Mouse (Mus musculus) liver, embryonic 14 days (tissue): ENCODE results near the gene Il11ra1. TPM values are rescaled to one million over a fixed set of nuclear protein-coding genes. Genes with fewer than 3 reads are reported as not detected.

Experiments used
- polyA plus RNA-seq: library from polyadenylated mRNA; depleted of rRNA; stranded (reverse); fragments of >200 nt; gene quantifications from 2 replicates; pipeline ENCODE4 v1.2.3, GENCODE M21; 2012; rRNA removed

Il11ra1 gene
- 13.2 and 13.6 TPM in 2 replicates for polyA plus RNA-seq

GRCm38 (mm10) chr4:41699783-41700182, at the start of gene Il11ra1:
Il11ra1 (plus strand) TSS chr4:41699989.

GRCm38 (mm10) chr4:41696930-41697841, 2.6 kb upstream of the Il11ra1 start, which contains the start of gene Cntfr:
Cntfr (minus strand) TSS chr4:41697089.

GRCm38 (mm10) chr4:41713197-41714067, 13.6 kb downstream of the Il11ra1 start, which contains the start of gene Rpp25l:
Rpp25l (minus strand) TSS chr4:41713534.

GRCm38 (mm10) chr4:41722918-41723351, 23.1 kb downstream of the Il11ra1 start, which contains the start of gene Dctn3:
Dctn3 (minus strand) TSS chr4:41723170.

GRCm38 (mm10) chr4:41731052-41731765, 31.4 kb downstream of the Il11ra1 start, which contains the start of gene Arid3c:
Arid3c (minus strand) TSS chr4:41731142.

GRCm38 (mm10) chr4:41754797-41755337, 55.1 kb downstream of the Il11ra1 start, which contains the start of gene Galt:
Galt (plus strand) TSS chr4:41755228.

GRCm38 (mm10) chr4:41755338-41756305, 55.8 kb downstream of the Il11ra1 start, which contains the start of gene Sigmar1:
Sigmar1 (minus strand) TSS chr4:41756157.

GRCm38 (mm10) chr4:41774002-41774401, 74.2 kb downstream of the Il11ra1 start, which contains the start of gene Ccl27a:
Ccl27a (minus strand) TSS chr4:41774247.

Other genes with a start within 250 kb of the Il11ra1 start
- 3.6 and 4.6 TPM in 2 replicates for gene Kif24, start 235.1 kb upstream of the Il11ra1 start, polyA plus RNA-seq
- gene Nudt2, start 234.8 kb upstream of the Il11ra1 start, polyA plus RNA-seq: 14.3 and 14.6 TPM in 2 replicates
- gene AI464131, start 196.9 kb upstream of the Il11ra1 start, polyA plus RNA-seq: 0.50 and 0.59 TPM in 2 replicates
- not detected in 2 replicates for gene 1110017D15Rik, start 182.7 kb upstream of the Il11ra1 start, polyA plus RNA-seq
- gene Fam219a, start 130.5 kb upstream of the Il11ra1 start, polyA plus RNA-seq: 1.6 and 1.8 TPM in 2 replicates
- 1.3 and 1.6 TPM in 2 replicates for gene Dnaic1, start 130.2 kb upstream of the Il11ra1 start, polyA plus RNA-seq
- 1.1 and 1.3 TPM in 2 replicates for gene Enho, start 59.7 kb upstream of the Il11ra1 start, polyA plus RNA-seq
- gene Cntfr, start 2.9 kb upstream of the Il11ra1 start, polyA plus RNA-seq: 0.69 and 0.75 TPM in 2 replicates
- 22.3 and 26.0 TPM in 2 replicates for gene Rpp25l, start 13.5 kb downstream of the Il11ra1 start, polyA plus RNA-seq
- 37.2 and 43.0 TPM in 2 replicates for gene Dctn3, start 23.2 kb downstream of the Il11ra1 start, polyA plus RNA-seq
- gene Arid3c, start 31.2 kb downstream of the Il11ra1 start, polyA plus RNA-seq: not detected in 2 replicates
- gene Galt, start 55.2 kb downstream of the Il11ra1 start, polyA plus RNA-seq: 21.6 and 24.6 TPM in 2 replicates
- 22.4 and 26.2 TPM in 2 replicates for gene Sigmar1, start 56.2 kb downstream of the Il11ra1 start, polyA plus RNA-seq
- 8.5 and 9.4 TPM in 2 replicates for gene Ccl27a, start 74.3 kb downstream of the Il11ra1 start, polyA plus RNA-seq
- gene Gm21541, start 203.6 kb downstream of the Il11ra1 start, polyA plus RNA-seq: not detected in 2 replicates
- 0.15 and 0.16 TPM in 2 replicates for gene Gm20878, start 241.6 kb downstream of the Il11ra1 start, polyA plus RNA-seq